Mouse (Mus musculus): ENCODE results near the gene Dnah2.

DNA sequence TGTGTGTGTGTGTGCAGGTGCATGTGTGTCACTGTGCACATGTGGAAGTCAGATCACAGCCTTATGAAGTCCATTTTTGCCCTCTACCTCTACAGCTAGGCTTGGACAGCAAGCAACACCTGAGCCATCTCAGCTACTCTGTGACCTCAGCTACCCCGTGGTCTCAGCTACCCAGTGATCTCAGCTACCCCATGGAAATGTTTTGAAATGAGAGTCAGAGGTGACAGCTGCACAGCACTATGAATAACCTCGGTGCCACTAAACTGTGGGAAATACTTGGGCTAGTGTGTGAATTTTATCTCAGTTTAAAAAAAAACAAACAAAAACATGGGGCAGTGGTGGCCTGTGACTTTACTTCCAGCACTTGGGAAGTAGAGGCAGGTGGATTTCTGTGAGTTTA is 58.0 kb downstream of the Dnah2 start:
- no peak for TF ChIP-seq POLR2A (IDR thresholded peaks at IDR 0.05; ENCODE audit: control insufficient read depth in 1 of 2, insufficient read depth in 1 of 2, low read depth in 1 of 2, low read length in 2 of 2, poor library complexity in 1 of 2)
- TF ChIP-seq EP300 (IDR thresholded peaks at IDR 0.05; ENCODE audit: low read depth in 1 of 2, low read length in 2 of 2): no peak
- TF ChIP-seq USF1 (IDR thresholded peaks at IDR 0.05; ENCODE audit: low read depth, low read length): no peak
- TF ChIP-seq GATA1 (IDR thresholded peaks at IDR 0.05; ENCODE audit: low read depth, low read length): no peak
- TF ChIP-seq CTCF (IDR thresholded peaks at IDR 0.05 in 2 of 3, conservative IDR thresholded peaks at IDR 0.05 in 1 of 3; ENCODE audit: control insufficient read depth in 1 of 3, insufficient read depth in 1 of 3, low read depth in 2 of 3, low read length in 3 of 3, poor library complexity in 1 of 3, severe bottlenecking in 1 of 3): no peak
- TF ChIP-seq BHLHE40 (IDR thresholded peaks at IDR 0.05; ENCODE audit: borderline replicate concordance, low read depth, low read length): no peak
- no peak for TF ChIP-seq TBP (IDR thresholded peaks at IDR 0.05; ENCODE audit: low read depth, low read length)
- no peak for TF ChIP-seq E2F4 (IDR thresholded peaks at IDR 0.05; ENCODE audit: borderline replicate concordance, low read depth, low read length)
- no peak for TF ChIP-seq MAFK (IDR thresholded peaks at IDR 0.05; ENCODE audit: borderline replicate concordance, low read depth, low read length)

Measured in MEL (cell line).